Mouse (Mus musculus) intestine, postnatal 0 days (tissue): ENCODE measurements around the gene Stx4a. TPM values are rescaled to one million over a fixed set of nuclear protein-coding genes. Genes with fewer than 3 reads are reported as not detected.
"Not testable (repeated sequence)": the region's sequence is repeated elsewhere in the genome, so short reads cannot be mapped to it uniquely, and the experiment has no call there.

Experiments
- ATAC-seq: fragments of 200-750 bp; cut with Nextera tagmentation; 2 replicates; pipeline ENCODE4 v1.8.0; 2017; ENCODE audit warnings: mild to moderate bottlenecking, moderate TSS enrichment, moderate library complexity
- H3K27ac ChIP-seq: fragments of 300-500 bp; sonication (generic); 2 replicates; pipeline ENCODE4 v1.5.1; 2014; ENCODE audit warnings: mild to moderate bottlenecking, low read depth, low read length, moderate library complexity
- H3K27me3 ChIP-seq: fragments of 300-500 bp; sonication (generic); replicated peaks from 2 replicates; pipeline ENCODE4 v1.6.1; 2014; ENCODE audit warnings: low read length, mixed read lengths; ENCODE audit not compliant: control insufficient read depth, insufficient read depth
- H3K36me3 ChIP-seq: fragments of 300-500 bp; sonication (generic); 2 replicates; pipeline ENCODE4 v1.6.1; 2014; ENCODE audit warnings: mild to moderate bottlenecking, moderate library complexity; ENCODE audit not compliant: control insufficient read depth, insufficient read depth
- H3K4me1 ChIP-seq: fragments of 300-500 bp; sonication (generic); replicated peaks from 2 replicates; pipeline ENCODE4 v1.6.1; 2014; ENCODE audit warnings: antibody characterized with exemption, low read length, mixed read lengths; ENCODE audit not compliant: control insufficient read depth, insufficient read depth
- H3K4me2 ChIP-seq: fragments of 300-500 bp; sonication (generic); replicated peaks from 2 replicates; pipeline ENCODE4 v1.6.1; 2014; ENCODE audit warnings: low read depth, mild to moderate bottlenecking, moderate library complexity
- H3K4me3 ChIP-seq: fragments of 300-500 bp; sonication (generic); 2 replicates; pipeline ENCODE4 v1.5.1; 2014; ENCODE audit warnings: low read depth, low read length
- H3K9ac ChIP-seq: fragments of 300-500 bp; sonication (generic); 2 replicates; pipeline ENCODE4 v1.6.1; 2014; ENCODE audit warnings: mild to moderate bottlenecking, low read depth, low read length
- H3K9me3 ChIP-seq: fragments of 300-500 bp; sonication (generic); 2 replicates; pipeline ENCODE4 v1.6.1; 2016; ENCODE audit warnings: mixed run types; ENCODE audit not compliant: control insufficient read depth
- CTCF ChIP-seq: sonication (generic); IDR thresholded peaks from 2 replicates; pipeline ENCODE4 v1.5.1; 2016; ENCODE audit warnings: low read depth, mild to moderate bottlenecking, control low read depth, antibody characterized with exemption, moderate library complexity
- WGBS: fragments of 180-500 bp; shearing (Covaris S2); extraction: QIAGEN DNeasy Blood & Tissue Kit; methylation state at CpG from one replicate; pipeline ENCODE4 v1.1.7; 2014; 5-methylcytosine and 5-hydroxymethylcytosine counted together
- polyA plus RNA-seq: library from polyadenylated mRNA; unstranded; fragments of >200 nt; fragmentation: Nextera tagmentation; extraction: Ambion mirVana; gene quantifications from 2 replicates; pipeline ENCODE4 v1.2.1, GENCODE M21; 2015

The Stx4a gene
- polyA plus RNA-seq, 1 experiment from 2014 or later, result 38.9 TPM

GRCm38 (mm10) chr7:127890798-127891197 is 66.7 kb downstream of the Stx4a start, which contains the start of gene Prss53:
Gene Prss53 (minus strand): TSS chr7:127890970.
- no peak for ATAC-seq
- no peak for TF ChIP-seq CTCF
- Histone ChIP-seq H3K4me1 (peaks cover 8% of the 10 kb centered on the region; the same call in 1 of the 2 replicates), H3K4me3 (no peak within 1 kb of the TSS), H3K4me2 (no peak within 1 kb of the TSS), H3K27ac (no peak within 1 kb of the TSS), H3K9me3 (no peaks in the 10 kb centered on the region), H3K36me3 (peaks cover 56% of the 10 kb centered on the region; the same call in 1 of the 2 replicates), H3K27me3 (no peaks in the 10 kb centered on the region), H3K9ac (no peak within 1 kb of the TSS)
- 17% methylated on average over 4 of the region's 4 CpGs for whole genome bisulfite sequencing

GRCm38 (mm10) chr7:127894480-127894879 is 70.4 kb downstream of the Stx4a start:
- WGBS, result 44% methylated on average over 5 of the region's 5 CpGs
- H3K27ac ChIP-seq, result peak overlapping the region; percentile 79

GRCm38 (mm10) chr7:127895442-127895841 is 71.3 kb downstream of the Stx4a start, which contains the start of the genes Gm21974 and Vkorc1:
Gene Gm21974 (minus strand): TSS chr7:127895454.
Gene Vkorc1 (minus strand): TSS chr7:127895617.
- Histone ChIP-seq H3K36me3 (peaks cover 20% of the 10 kb centered on the region; the same call in 1 of the 2 replicates), H3K9ac (peak within 1 kb of the TSS; percentile 51), H3K27ac (peak within 1 kb of the TSS; percentile 79), H3K4me2 (peak within 1 kb of the TSS; percentile 87), H3K27me3 (no peaks in the 10 kb centered on the region), H3K9me3 (no peaks in the 10 kb centered on the region), H3K4me3 (peak within 1 kb of the TSS; percentile 58), H3K4me1 (peaks cover 6% of the 10 kb centered on the region; the same call in 1 of the 2 replicates)
- WGBS, result 0% methylated on average over 26 of the region's 26 CpGs
- ATAC-seq, result peak; percentile 88
- TF ChIP-seq CTCF, result peak; percentile 75

More at GRCm38 (mm10) chr7:127894480-127894879, 70.4 kb downstream of the Stx4a start:
- peaks cover 6% of the 10 kb centered on the region; the same call in 1 of the 2 replicates for H3K4me1 ChIP-seq
- no peaks in the 10 kb centered on the region for H3K27me3 ChIP-seq
- H3K4me3 ChIP-seq, result peak overlapping the region; percentile 58
- peaks cover 24% of the 10 kb centered on the region; the same call in 1 of the 2 replicates for H3K36me3 ChIP-seq
- peak overlapping the region; percentile 51; the same call in 1 of the 2 replicates for H3K9ac ChIP-seq
- ATAC-seq, result peak; percentile 28
- H3K9me3 ChIP-seq, result no peaks in the 10 kb centered on the region
- TF ChIP-seq CTCF, result peak; percentile 46
- peak overlapping the region; percentile 87 for H3K4me2 ChIP-seq

GRCm38 (mm10) chr7:127895891-127896290 is 71.8 kb downstream of the Stx4a start:
- not testable (repeated sequence) for H3K4me1 ChIP-seq, ATAC-seq, H3K9me3 ChIP-seq, H3K9ac ChIP-seq, H3K27me3 ChIP-seq
- Histone ChIP-seq H3K4me3 (peak overlapping the region; percentile 58), H3K4me2 (peak overlapping the region; percentile 87), H3K27ac (0 out of 2 replicates have a peak overlapping the region, but pooled peaks have one; percentile 5), H3K36me3 (peaks cover 20% of the 10 kb centered on the region; the same call in 1 of the 2 replicates)
- 65% methylated on average over 7 of the region's 7 CpGs for WGBS

- ATAC-seq, result no peak
- H3K9me3 ChIP-seq, result no peaks in the 10 kb centered on the region
- H3K9ac ChIP-seq, result no peak overlapping the region
- no peaks in the 10 kb centered on the region for H3K27me3 ChIP-seq
- H3K36me3 ChIP-seq, result peaks cover 18% of the 10 kb centered on the region; the same call in 1 of the 2 replicates
- H3K4me1 ChIP-seq, result peaks cover 6% of the 10 kb centered on the region; the same call in 1 of the 2 replicates
- H3K27ac ChIP-seq, result no peak overlapping the region
- WGBS, result 60% methylated on average over 13 of the region's 13 CpGs
- no peak overlapping the region for H3K4me2 ChIP-seq
- no peak overlapping the region for H3K4me3 ChIP-seq
- peak; percentile 84 for TF ChIP-seq CTCF
Observed at GRCm38 (mm10) chr7:127896384-127896783, 72.3 kb downstream of the Stx4a start.

- no peak for TF ChIP-seq CTCF
- ATAC-seq, result no peak
- WGBS, result 84% methylated on average over 7 of the region's 7 CpGs
Observed at GRCm38 (mm10) chr7:127897542-127897941, 73.4 kb downstream of the Stx4a start.

More at GRCm38 (mm10) chr7:127897542-127897941, 73.4 kb downstream of the Stx4a start:
- Histone ChIP-seq H3K9me3 (no peaks in the 10 kb centered on the region), H3K4me1 (peaks cover 6% of the 10 kb centered on the region; the same call in 1 of the 2 replicates), H3K27ac (no peak overlapping the region), H3K9ac (no peak overlapping the region), H3K4me2 (no peak overlapping the region), H3K4me3 (no peak overlapping the region), H3K36me3 (peaks cover 7% of the 10 kb centered on the region; the same call in 1 of the 2 replicates), H3K27me3 (no peaks in the 10 kb centered on the region)
